ENCODE assay signal across 23 mouse cellular contexts in the genomic region with DNA sequence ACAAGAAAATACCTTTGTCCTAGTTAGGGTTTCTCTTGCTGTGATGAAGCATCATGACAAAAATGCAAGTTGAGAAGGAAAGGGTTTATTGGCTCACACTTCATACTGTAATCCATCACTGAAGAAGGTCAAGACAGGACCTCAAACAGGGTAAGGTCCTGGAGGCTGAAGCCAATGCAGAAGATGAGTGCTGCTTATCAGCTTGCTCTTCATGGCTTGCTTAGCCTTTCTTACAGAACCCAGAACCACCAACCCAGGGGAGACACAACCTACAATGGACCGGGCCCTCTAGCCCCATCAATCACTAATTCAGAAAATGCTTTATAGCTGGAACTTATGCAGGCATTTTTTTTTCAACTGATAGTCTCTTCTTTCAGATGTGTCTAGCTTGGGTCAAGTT.
"Had no signal": no experiment of that assay in that cellular context is flagged by ENCODE, and none has a peak within 500 bp of the region (broad histone marks: within the 10 kb centered on the region; RNA-seq: fewer than 3 reads in every experiment).

No protein-coding gene starts in this region.

- H3K9ac ChIP-seq: liver, embryonic 15.5 days; liver, postnatal 0 days; lung, embryonic 15.5 days; midbrain, embryonic 13.5 days; midbrain, embryonic 15.5 days; neural tube, embryonic 13.5 days; neural tube, embryonic 15.5 days had no signal

- H3K27me3 ChIP-seq: liver, embryonic 15.5 days; lung, embryonic 15.5 days; megakaryocyte, embryonic 14.5 days; midbrain, embryonic 13.5 days; midbrain, embryonic 15.5 days; neural tube, embryonic 13.5 days; neural tube, embryonic 15.5 days had no signal

- H3K27ac ChIP-seq: liver, embryonic 15.5 days; lung, embryonic 15.5 days; macrophage; midbrain, embryonic 10.5 days; midbrain, embryonic 13.5 days; midbrain, embryonic 15.5 days; neural tube, embryonic 13.5 days; neural tube, embryonic 15.5 days had no signal

- ATAC-seq: liver, postnatal 0 days; lung, postnatal 0 days; midbrain, embryonic 13.5 days; midbrain, embryonic 15.5 days had no signal

- H3K4me1 ChIP-seq: lung, embryonic 15.5 days; midbrain, embryonic 10.5 days; midbrain, embryonic 13.5 days; midbrain, embryonic 15.5 days; neural tube, embryonic 13.5 days; neural tube, embryonic 15.5 days had no signal

- DNase-seq: liver, postnatal 0 days; lung, adult 2 months; lung, postnatal 14 days; lung, postnatal 36 days; retina, postnatal 1 day; right cerebral cortex, adult 18-20 months; right cerebral cortex, postnatal 25 days; right cerebral cortex, postnatal 4 days; spleen, adult 18-20 months; thymus, adult 18-20 months; thymus, postnatal 14 days; thymus, postnatal 36 days had no signal

- H3K9me3 ChIP-seq: liver, embryonic 15.5 days; lung, embryonic 15.5 days; megakaryocyte, embryonic 14.5 days; midbrain, embryonic 13.5 days; midbrain, embryonic 15.5 days; neural tube, embryonic 13.5 days; neural tube, embryonic 15.5 days had no signal

- H3K4me2 ChIP-seq: liver, embryonic 15.5 days; lung, embryonic 15.5 days; midbrain, embryonic 13.5 days; midbrain, embryonic 15.5 days; neural tube, embryonic 13.5 days; neural tube, embryonic 15.5 days had no signal

- H3K4me3 ChIP-seq: liver, embryonic 15.5 days; lung, embryonic 15.5 days; megakaryocyte, embryonic 14.5 days; midbrain, embryonic 10.5 days; midbrain, embryonic 13.5 days; midbrain, embryonic 15.5 days; myocyte; neural tube, embryonic 13.5 days; neural tube, embryonic 15.5 days had no signal
